Mouse (Mus musculus) monocyte, adult 2 months (primary cell): ENCODE measurements around the gene Olfr935.

Experiments
- DNase-seq, 2 experiments: peaks; one replicate each; pipeline ENCODE4 v3.0.0; 2022; ENCODE audit warnings: low spot score in 2 of 2, low read depth in 1 of 2

Olfr935 gene

DNA sequence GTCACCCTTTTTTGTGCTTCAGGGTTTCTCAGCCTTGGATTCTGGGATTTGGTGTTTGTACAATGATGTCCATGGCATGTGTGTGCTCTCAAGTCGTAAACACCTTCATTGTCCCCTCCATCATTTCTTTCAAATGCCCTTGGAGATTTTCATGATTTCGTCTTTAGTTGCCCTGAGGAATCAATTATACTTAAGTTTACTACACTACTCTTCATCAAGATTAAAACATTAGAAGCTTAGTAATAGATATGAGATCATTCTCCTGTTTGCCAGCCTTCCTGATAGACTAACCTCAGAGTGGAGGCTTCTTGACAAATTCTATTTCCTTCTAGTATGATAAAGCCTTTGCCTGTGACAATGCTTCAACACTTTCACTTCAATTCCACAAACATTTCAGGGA lies at the start of gene Olfr935:
TSS of gene Olfr935 (minus strand) at position 101 of the 400 bp plus-strand sequence.
- no peak for DNase-seq

GRCm38 (mm10) chr9:39023277-39023676 lies 23.8 kb upstream of the Olfr935 start, which contains the start of gene Olfr146:
Gene Olfr146, minus strand, starts transcription at chr9:39023377.
- DNase-seq: no peak

- no peak for DNase-seq
Measured at GRCm38 (mm10) chr9:38988215-38988614, 11.3 kb downstream of the Olfr935 start, which contains the start of gene Olfr934. Gene Olfr934, minus strand, starts transcription at chr9:38988315.

DNA sequence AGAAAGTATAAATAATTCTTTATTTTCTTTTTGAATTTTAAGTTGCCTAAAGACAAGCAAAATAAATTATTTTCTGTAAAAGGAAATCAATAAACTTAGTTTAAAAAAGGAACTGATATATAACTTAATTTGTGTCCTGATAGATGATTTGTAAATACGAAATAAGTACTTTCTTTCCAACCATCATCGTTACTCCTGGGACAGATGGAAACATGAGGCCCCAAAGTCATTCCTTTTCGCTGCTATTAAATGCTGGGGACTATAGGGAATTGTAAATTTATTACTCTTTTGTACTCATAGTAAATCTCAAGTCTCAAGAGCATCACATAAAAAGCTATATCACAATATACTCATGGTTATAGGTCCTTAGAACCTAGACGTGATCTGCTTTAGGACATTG lies 27.5 kb downstream of the Olfr935 start, which contains the start of gene Olfr933:
TSS of gene Olfr933 (plus strand) at position 301 of the 400 bp plus-strand sequence.
- DNase-seq: no peak

GRCm38 (mm10) chr9:38954124-38954416 lies 45.4 kb downstream of the Olfr935 start:
- DNase-seq: no peak

DNA sequence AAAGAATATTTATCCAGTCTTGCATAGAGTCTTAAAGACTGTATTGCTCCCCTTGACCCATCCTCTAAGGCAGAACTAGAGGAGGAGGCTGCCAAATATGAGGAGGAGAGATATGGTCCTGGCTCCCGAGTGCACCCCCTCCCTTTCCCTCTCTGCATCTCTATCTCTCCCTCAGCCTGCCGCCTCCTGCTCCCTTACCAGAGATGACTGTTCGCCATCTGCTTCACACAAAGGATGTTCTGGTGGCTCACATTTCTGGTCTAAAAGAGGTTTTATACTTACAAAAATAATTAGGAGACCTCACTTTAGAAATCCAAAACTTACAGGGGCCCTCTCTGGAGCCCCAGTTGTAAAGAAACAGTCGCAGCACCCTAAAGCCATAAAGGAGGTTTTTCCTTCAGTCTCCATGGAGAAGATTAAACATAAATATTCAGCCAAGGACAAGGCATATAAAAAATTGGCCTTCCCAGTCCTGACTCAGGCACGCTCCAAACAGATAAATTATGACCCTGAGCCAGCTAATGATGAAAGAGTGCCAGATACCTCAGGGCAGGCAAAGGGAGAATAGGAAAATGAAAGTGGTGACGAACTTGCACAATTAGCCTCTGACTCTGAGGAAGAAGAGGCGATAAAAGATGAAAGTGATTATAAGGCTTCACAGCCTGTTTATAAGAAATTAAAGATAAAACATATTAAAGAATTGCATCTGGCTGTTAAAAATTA lies 45.9 kb downstream of the Olfr935 start:
- no peak for DNase-seq
